Mouse (Mus musculus): Measurements from ENCODE around the gene Mthfd2.

Gene Mthfd2

GRCm38 (mm10) chr6:83342957-83343356 lies 17.2 kb upstream of the Mthfd2 start:
- DNase-seq (ENCODE audit: extremely low read depth, insufficient read length, low spot score), result no peak

DNA sequence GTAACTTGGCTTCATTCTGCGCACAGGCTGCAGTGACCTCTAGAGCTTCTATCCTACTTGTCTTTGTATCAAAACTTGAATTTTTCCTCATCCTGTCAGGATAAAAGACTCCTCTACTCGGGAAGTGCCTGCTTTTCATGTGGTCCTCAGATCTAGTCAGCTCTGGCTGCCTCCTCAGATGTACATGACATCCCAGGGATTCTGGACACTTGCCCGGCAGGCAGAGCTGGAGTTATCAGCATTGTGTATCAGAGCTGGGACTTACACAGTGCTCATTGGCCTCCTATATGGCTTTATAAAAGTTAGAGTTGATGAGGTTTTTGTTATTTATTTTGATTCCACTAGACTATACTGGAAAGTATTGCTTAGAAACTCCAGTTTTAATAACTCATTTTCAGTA lies 15.7 kb upstream of the Mthfd2 start:
- DNase-seq (ENCODE audit: extremely low read depth, insufficient read length, low spot score), result no peak

GRCm38 (mm10) chr6:83327591-83328190 lies 2.0 kb upstream of the Mthfd2 start:
- DNase-seq (ENCODE audit: extremely low read depth, insufficient read length, low spot score), result no peak

- DNase-seq (ENCODE audit: extremely low read depth, insufficient read length, low spot score), result no peak
Observed at GRCm38 (mm10) chr6:83326761-83327160, 1.1 kb upstream of the Mthfd2 start.

GRCm38 (mm10) chr6:83326394-83326736 lies 657 bp upstream of the Mthfd2 start:
- no peak for DNase-seq (ENCODE audit: extremely low read depth, insufficient read length, low spot score)

DNA sequence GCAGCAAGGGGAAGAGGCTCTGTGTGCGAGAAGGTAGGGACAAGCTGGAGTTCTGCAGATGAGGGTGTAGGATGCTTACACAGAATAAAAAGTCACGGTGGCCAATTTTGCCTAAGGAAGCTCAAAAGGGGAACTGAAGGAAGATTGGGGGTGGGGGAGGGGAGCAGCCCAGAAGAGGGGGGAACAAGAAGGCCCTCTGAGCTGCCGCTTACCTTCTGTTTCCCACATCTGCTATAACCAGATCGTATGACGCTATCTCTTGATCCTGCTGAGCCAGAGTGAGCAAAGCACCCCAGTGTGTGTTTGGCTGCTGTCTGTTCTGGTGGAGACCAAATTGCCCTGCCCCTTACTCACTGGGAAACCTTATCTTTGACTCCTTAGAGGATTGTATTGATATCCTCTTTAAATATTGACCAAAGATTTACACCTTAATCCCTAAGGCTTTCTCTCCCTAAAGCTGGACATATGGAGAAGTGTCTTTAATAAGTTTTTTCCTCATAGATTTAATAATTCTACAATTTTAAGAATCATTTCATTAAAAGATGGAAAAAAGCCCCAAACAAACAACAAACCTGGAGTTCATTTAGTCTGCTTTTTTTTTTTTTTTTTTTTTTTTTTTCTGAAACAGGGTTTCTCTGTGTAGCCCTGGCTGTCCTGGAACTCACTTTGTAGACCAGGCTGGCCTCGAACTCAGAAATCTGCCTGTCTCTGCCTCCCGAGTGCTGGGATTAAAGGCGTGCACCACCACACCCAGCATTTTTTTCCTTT lies 1.9 kb downstream of the Mthfd2 start:
- DNase-seq (ENCODE audit: extremely low read depth, insufficient read length, low spot score), result no peak

- DNase-seq (ENCODE audit: extremely low read depth, insufficient read length, low spot score), result no peak
Observed at GRCm38 (mm10) chr6:83322794-83323193, 2.9 kb downstream of the Mthfd2 start.

GRCm38 (mm10) chr6:83321927-83322326 lies 3.8 kb downstream of the Mthfd2 start:
- no peak for DNase-seq (ENCODE audit: extremely low read depth, insufficient read length, low spot score)

GRCm38 (mm10) chr6:83317108-83317741 lies 8.5 kb downstream of the Mthfd2 start:
- DNase-seq (ENCODE audit: extremely low read depth, insufficient read length, low spot score), result peak; percentile 91

GRCm38 (mm10) chr6:83316022-83316421 lies 9.7 kb downstream of the Mthfd2 start:
- DNase-seq (ENCODE audit: extremely low read depth, insufficient read length, low spot score), result peak; percentile 25

- DNase-seq (ENCODE audit: extremely low read depth, insufficient read length, low spot score), result no peak
Observed at GRCm38 (mm10) chr6:83315293-83315692, 10.4 kb downstream of the Mthfd2 start.

GRCm38 (mm10) chr6:83312514-83312913 lies 13.2 kb downstream of the Mthfd2 start:
- no peak for DNase-seq (ENCODE audit: extremely low read depth, insufficient read length, low spot score)

- DNase-seq (ENCODE audit: extremely low read depth, insufficient read length, low spot score), result no peak
Observed at GRCm38 (mm10) chr6:83312021-83312420, 13.7 kb downstream of the Mthfd2 start.

DNA sequence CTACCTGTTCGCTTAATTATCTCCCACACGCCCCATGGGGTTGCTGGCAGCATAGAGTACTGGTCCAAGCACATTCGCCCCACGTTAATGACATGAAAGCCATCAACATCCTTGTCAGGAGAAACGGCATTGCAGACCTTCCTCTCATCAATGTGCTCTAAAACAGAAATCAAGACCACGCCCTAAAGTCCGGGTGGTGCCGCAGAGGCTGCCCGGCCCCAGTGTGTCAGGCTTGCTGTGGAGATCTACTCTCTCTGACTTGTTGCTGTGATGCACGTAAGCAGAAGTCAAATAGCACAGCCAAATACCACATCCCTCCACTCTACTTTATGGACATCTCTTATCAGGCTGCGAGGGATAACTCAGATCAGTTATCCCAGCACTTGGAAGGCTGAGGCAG lies 14.5 kb downstream of the Mthfd2 start:
- DNase-seq (ENCODE audit: extremely low read depth, insufficient read length, low spot score), result no peak

DNA sequence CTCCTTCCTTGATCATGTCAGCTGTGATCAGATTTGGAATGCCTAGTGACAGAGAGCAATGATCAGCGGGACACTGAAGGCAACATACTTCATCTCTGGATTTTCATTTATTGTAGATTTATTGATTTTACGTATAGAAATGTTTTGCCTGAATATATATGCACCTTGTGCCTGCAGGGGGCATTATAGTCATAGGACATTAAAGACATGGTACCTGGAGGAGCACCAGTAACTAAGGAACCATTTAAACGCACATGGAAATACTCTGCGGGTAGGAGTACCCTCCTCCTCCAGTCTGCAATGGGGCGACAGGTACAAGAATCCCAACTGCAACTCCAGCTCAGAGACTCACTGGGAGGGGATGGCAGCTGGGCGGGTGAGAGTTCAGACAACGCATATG lies 16.7 kb downstream of the Mthfd2 start:
- no peak for DNase-seq (ENCODE audit: extremely low read depth, insufficient read length, low spot score)

DNA sequence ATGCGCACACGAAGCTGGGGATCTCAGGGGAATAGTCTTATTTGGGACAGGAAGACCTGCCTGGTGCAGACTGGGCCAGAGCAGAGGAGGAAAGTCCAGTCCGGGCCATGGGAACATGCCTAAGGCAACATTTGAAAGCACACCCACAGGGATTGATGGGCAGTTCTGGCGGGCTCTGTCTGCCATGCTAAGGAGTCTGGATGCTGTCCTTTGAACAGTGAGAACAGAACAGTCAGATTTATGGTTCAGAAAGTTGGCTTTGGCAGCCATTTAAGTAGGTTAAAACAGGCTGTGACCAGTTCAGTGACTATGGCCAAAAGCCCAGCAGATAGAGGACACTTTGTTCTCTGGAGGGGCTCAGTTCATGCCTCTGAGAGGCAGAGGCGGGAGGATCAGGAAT lies 23.4 kb downstream of the Mthfd2 start:
- DNase-seq (ENCODE audit: extremely low read depth, insufficient read length, low spot score), result no peak

GRCm38 (mm10) chr6:83301294-83301693 lies 24.4 kb downstream of the Mthfd2 start:
- no peak for DNase-seq (ENCODE audit: extremely low read depth, insufficient read length, low spot score)

DNA sequence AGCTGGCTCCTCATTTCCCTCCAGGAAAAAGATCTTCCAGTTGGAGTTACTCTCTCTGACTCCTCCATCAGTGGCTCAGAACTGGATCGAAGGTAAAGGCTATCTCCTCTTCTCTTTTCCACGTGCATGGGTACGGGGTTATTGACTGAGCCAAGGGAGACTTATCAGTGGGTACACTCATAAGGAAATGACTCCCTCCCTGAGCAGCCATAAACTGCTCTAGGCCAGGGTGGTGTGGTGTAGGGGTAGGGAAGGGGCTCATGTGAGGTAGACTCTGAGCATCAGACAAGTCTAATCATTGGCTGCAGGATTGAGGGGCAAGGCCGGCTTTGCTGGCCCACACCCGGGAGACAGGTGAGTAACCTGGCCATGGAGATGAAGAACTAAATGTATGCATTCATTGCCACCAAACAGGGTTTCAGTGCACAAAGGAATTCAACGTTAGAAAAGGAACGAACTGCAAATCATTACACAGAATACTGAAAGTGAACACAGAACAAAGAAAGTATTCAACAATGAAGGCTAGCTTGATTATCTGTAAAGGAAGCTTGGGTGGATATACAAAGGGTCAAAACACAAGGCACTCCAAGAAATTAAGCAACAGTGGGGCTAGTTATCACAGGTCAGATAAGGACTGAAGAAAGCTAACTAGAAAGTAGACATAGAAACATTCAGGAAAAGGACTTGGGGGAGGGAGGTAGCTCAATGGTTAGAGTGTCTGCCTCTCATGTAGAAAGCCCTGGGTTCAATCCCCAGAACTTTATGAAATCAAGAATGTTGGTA lies 25.1 kb downstream of the Mthfd2 start:
- no peak for DNase-seq (ENCODE audit: extremely low read depth, insufficient read length, low spot score)

- no peak for DNase-seq (ENCODE audit: extremely low read depth, insufficient read length, low spot score)
Observed at GRCm38 (mm10) chr6:83280256-83280955, 45.3 kb downstream of the Mthfd2 start.

DNA sequence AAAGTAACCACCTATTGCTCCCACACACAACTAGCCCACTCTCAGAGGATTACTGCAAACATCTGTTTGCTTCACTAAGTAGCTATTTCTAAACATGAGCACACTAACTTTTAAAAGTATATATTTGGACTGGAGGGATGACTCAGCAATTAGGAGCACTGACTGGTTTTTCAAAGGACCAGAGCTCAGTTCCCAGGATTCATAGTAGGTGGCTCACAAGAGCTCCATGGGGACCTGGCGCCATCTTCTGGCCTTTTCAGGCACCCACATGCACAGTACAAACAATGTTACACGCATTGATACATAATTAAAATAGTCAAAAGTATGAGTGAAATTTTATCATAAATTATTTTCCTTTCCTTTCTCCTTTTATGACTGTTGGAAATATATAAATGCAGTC lies 46.8 kb downstream of the Mthfd2 start:
- DNase-seq (ENCODE audit: extremely low read depth, insufficient read length, low spot score), result no peak

DNA sequence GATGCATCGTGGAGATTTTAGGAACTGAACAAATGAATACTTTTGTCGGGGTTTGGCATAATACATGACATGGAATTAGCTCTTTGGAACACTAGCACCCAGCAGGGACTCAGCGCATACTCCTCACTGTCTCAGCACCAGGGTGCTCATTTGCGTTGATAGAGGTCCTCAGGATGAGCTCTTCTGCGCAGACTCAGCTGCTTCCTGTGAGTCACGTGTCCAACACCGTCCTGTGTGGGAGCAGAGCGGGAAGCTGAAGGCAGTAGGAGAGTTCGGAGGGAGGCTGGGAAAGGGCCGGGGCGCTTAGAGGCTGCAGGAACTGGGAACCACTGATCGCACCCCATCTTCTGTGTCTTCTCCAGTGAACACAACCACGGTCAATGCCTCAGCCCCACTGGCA lies 48.6 kb downstream of the Mthfd2 start:
- DNase-seq (ENCODE audit: extremely low read depth, insufficient read length, low spot score), result no peak

Data from 3134 (cell line).